Mouse (Mus musculus) myocyte (in vitro differentiated cells): ENCODE measurements at regions not wholly inside any gene's neighbourhood (a gene's known extent, or its start where the extent isn't known, plus 50 kb on each side); places are given as distances from the start of the nearest gene placed in this dataset.

Experiments used
- H3K27me3 ChIP-seq: one replicate; pipeline ENCODE4 v1.6.1; 2011; ENCODE audit not compliant: control insufficient read depth, insufficient read depth, insufficient read length
- H3K36me3 ChIP-seq: one replicate; pipeline ENCODE4 v1.6.1; 2011; ENCODE audit not compliant: control insufficient read depth, insufficient read depth
- H3K4me2 ChIP-seq: one replicate; pipeline ENCODE4 v1.6.1; 2011; ENCODE audit warnings: low read depth, control low read depth
- H3K4me3 ChIP-seq: one replicate; pipeline ENCODE4 v1.5.1; 2011; ENCODE audit warnings: mild to moderate bottlenecking, control low read depth, moderate library complexity
- H3K79me2 ChIP-seq: one replicate; pipeline ENCODE4 v1.6.1; 2011; ENCODE audit not compliant: control insufficient read depth, insufficient read depth
- H3ac ChIP-seq: one replicate; pipeline ENCODE4 v1.6.1; 2011; ENCODE audit not compliant: control insufficient read depth, insufficient read length
- CEBPB ChIP-seq: IDR thresholded peaks from 2 replicates; pipeline ENCODE4 v1.6.1; 2011; ENCODE audit warnings: mild to moderate bottlenecking, moderate library complexity; ENCODE audit not compliant: poor library complexity, insufficient read depth, severe bottlenecking
- E2F4 ChIP-seq: IDR thresholded peaks from one replicate; pipeline ENCODE4 v1.6.1; 2011; ENCODE audit warnings: mild to moderate bottlenecking, control low read depth, moderate library complexity; ENCODE audit not compliant: insufficient read depth
- MAX ChIP-seq: IDR thresholded peaks from one replicate; pipeline ENCODE4 v1.6.1; 2011; ENCODE audit warnings: low read depth, mild to moderate bottlenecking, control low read depth
- MYOD1 ChIP-seq, 3 experiments: IDR thresholded peaks; one replicate each; pipeline ENCODE4 v1.6.1; 2011; ENCODE audit warnings: control low read depth in 2 of 3, low read depth in 2 of 3, mild to moderate bottlenecking in 2 of 3, moderate library complexity in 1 of 3; ENCODE audit not compliant: insufficient read length in 2 of 3, control insufficient read depth in 1 of 3
- MYOG ChIP-seq, 3 experiments: IDR thresholded peaks; one replicate each; pipeline ENCODE4 v1.6.1; 2011; ENCODE audit warnings: control low read depth in 2 of 3, low read depth in 2 of 3, mild to moderate bottlenecking in 2 of 3; ENCODE audit not compliant: insufficient read length in 2 of 3, control insufficient read depth in 1 of 3, insufficient read depth in 1 of 3
- POLR2A ChIP-seq: IDR thresholded peaks from one replicate; pipeline ENCODE4 v1.6.1; 2011; ENCODE audit warnings: low read depth, mild to moderate bottlenecking, control low read depth, moderate library complexity; ENCODE audit not compliant: insufficient read length
- POLR2AphosphoS2 ChIP-seq: IDR thresholded peaks from one replicate; pipeline ENCODE4 v1.6.1; 2011; ENCODE audit warnings: low read depth, control low read depth; ENCODE audit not compliant: insufficient read length
- REST ChIP-seq: IDR thresholded peaks from one replicate; pipeline ENCODE4 v1.6.1; 2011; ENCODE audit warnings: mild to moderate bottlenecking, control low read depth, moderate library complexity; ENCODE audit not compliant: insufficient read depth, insufficient read length
- SRF ChIP-seq: IDR thresholded peaks from one replicate; pipeline ENCODE4 v1.6.1; 2011; ENCODE audit warnings: low read depth; ENCODE audit not compliant: control insufficient read depth, insufficient read length
- TCF12 ChIP-seq: IDR thresholded peaks from one replicate; pipeline ENCODE4 v1.6.1; 2011; ENCODE audit warnings: mild to moderate bottlenecking, control low read depth; ENCODE audit not compliant: poor library complexity, insufficient read depth, severe bottlenecking
- TCF3 ChIP-seq: IDR thresholded peaks from one replicate; pipeline ENCODE4 v1.6.1; 2011; ENCODE audit warnings: low read depth, control low read depth; ENCODE audit not compliant: insufficient read length
- USF1 ChIP-seq: IDR thresholded peaks from one replicate; pipeline ENCODE4 v1.6.1; 2011; ENCODE audit warnings: low read depth, mild to moderate bottlenecking, control low read depth, moderate library complexity

GRCm38 (mm10) chr15:36858711-36859110, 148.9 kb downstream of the Zfp706 start:
- no peak overlapping the region for H3ac ChIP-seq
- no peak overlapping the region for H3K4me2 ChIP-seq
- TF ChIP-seq USF1 = no peak
- TF ChIP-seq TCF3 = no peak
- TF ChIP-seq TCF12 = no peak
- no peaks in the 10 kb centered on the region for H3K36me3 ChIP-seq
- no peaks in the 10 kb centered on the region for H3K27me3 ChIP-seq
- no peaks in the 10 kb centered on the region for H3K79me2 ChIP-seq
- H3K4me3 ChIP-seq = no peak overlapping the region

DNA sequence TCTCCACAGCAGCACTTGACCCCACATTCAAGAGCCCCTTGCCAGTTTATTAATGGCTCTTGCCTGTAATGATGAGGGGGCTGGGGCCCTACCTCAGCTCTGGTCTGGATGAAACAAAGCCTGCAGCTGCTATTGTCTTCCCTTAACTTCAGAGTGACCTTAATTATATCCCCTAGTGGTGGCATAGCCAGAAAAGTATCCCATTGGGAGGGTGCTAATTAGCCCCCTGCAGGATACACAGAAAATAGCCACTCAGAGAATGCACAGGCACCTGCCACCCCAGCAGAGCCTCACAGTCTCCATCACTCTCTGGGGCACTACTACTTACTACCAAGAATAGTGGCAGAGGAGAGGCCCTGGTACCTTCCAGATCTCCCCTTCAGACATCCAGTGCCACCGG, 150.0 kb downstream of the Zfp706 start:
- Histone ChIP-seq H3K4me2 (no peak overlapping the region), H3K79me2 (no peaks in the 10 kb centered on the region), H3K36me3 (no peaks in the 10 kb centered on the region), H3K27me3 (no peaks in the 10 kb centered on the region), H3K4me3 (no peak overlapping the region), H3ac (no peak overlapping the region)
- no peak for TF ChIP-seq MYOG (IDR thresholded peaks at IDR 0.05; ENCODE audit: control insufficient read depth in 1 of 3, insufficient read depth in 1 of 3, insufficient read length in 2 of 3, low read depth in 2 of 3)
- TF ChIP-seq MYOD1 (IDR thresholded peaks at IDR 0.05; ENCODE audit: control insufficient read depth in 1 of 3, insufficient read length in 2 of 3, low read depth in 2 of 3) = peak in 1 of 3 experiments; percentile 8

DNA sequence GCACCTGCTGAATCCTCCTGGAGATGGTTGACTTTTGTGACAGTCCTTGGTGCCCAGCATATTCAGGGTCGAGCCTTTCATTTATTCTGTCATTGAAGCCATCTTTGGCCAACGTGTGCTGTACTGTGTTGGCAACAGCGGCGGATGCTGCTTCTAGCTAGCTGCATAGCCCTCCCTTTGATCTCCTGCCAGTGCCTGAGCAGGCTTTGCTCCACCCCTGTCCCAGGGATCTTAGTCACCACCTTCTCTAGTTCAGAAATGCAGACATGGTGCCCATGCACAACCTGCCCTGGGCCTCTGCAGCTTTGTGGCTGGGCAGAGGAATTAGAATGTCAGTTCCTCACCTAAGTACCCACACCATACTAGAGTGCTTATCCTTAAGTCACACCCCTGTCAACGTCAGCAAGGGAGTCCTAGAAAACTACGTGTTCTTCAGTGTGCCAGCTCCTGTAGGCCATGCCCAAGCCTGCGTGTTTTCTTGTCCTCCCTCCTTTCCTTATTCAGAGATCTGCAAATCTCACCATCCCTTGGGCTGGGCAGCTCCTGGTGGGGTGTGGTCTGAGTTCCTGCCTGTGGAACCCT, 151.9 kb downstream of the Zfp706 start:
- Histone ChIP-seq H3K4me2 (peak overlapping the region; percentile 95), H3K4me3 (no peak overlapping the region), H3K79me2 (no peaks in the 10 kb centered on the region), H3K36me3 (no peaks in the 10 kb centered on the region), H3K27me3 (no peaks in the 10 kb centered on the region), H3ac (no peak overlapping the region)
- TF ChIP-seq E2F4 (no peak), MYOG (IDR thresholded peaks at IDR 0.05; ENCODE audit: control insufficient read depth in 1 of 3, insufficient read depth in 1 of 3, insufficient read length in 2 of 3, low read depth in 2 of 3) (peak in 1 of 3 experiments; percentile 50), TCF3 (no peak), POLR2AphosphoS2 (peak; percentile 42), MYOD1 (IDR thresholded peaks at IDR 0.05; ENCODE audit: control insufficient read depth in 1 of 3, insufficient read length in 2 of 3, low read depth in 2 of 3) (peak in 1 of 3 experiments; percentile 70), TCF12 (no peak), CEBPB (no peak), POLR2A (peak; percentile 46), USF1 (no peak), SRF (no peak), REST (no peak), MAX (no peak)

GRCm38 (mm10) chr15:36854900-36855321, 152.7 kb downstream of the Zfp706 start:
- no peak for TF ChIP-seq REST
- TF ChIP-seq MYOD1 (IDR thresholded peaks at IDR 0.05; ENCODE audit: control insufficient read depth in 1 of 3, insufficient read length in 2 of 3, low read depth in 2 of 3) = peak; percentile 83 to 89 (median 83)
- no peak for TF ChIP-seq TCF3
- no peak for TF ChIP-seq SRF
- no peak for TF ChIP-seq USF1
- no peak for TF ChIP-seq POLR2A
- TF ChIP-seq POLR2AphosphoS2 = no peak
- TF ChIP-seq E2F4 = no peak
- peak; percentile 76 for TF ChIP-seq TCF12
- TF ChIP-seq MAX = peak; percentile 39
- TF ChIP-seq CEBPB = no peak
- peak; percentile 44 to 98 (median 86) for TF ChIP-seq MYOG (IDR thresholded peaks at IDR 0.05; ENCODE audit: control insufficient read depth in 1 of 3, insufficient read depth in 1 of 3, insufficient read length in 2 of 3, low read depth in 2 of 3)
- Histone ChIP-seq H3K27me3 (no peaks in the 10 kb centered on the region), H3K36me3 (no peaks in the 10 kb centered on the region), H3K79me2 (no peaks in the 10 kb centered on the region), H3K4me2 (peak overlapping the region; percentile 95), H3K4me3 (no peak overlapping the region), H3ac (no peak overlapping the region)

DNA sequence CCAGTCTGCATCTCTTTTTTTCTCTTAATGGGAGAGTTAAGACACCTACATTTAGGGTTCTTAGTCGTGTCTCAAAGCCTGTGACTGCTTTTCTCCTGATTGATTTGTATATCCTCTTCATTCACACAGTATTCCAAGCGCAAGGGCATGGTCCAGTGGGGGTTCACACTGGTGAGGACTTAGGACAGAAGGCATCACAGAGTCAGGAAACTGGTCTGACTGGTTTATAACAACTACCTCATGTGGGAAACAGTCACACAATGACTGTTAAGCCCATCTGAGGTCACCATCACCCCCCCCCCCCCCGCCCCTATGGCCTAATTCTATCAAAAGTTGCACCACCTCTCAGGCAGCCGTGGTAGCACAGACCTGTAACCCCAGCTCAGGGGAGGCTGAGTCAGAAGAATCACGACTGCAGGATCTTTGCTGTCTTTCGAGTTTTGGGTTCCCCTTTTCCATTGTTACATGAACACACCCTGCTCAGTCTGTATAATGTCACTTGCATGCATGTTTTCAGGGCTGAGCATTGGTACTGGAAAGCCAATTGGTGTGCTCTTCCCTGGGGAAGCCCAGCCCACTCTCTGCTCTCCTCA, 155.2 kb downstream of the Zfp706 start:
- no peak overlapping the region for H3ac ChIP-seq
- H3K27me3 ChIP-seq = no peaks in the 10 kb centered on the region
- no peak overlapping the region for H3K4me2 ChIP-seq
- no peak overlapping the region for H3K4me3 ChIP-seq
- no peaks in the 10 kb centered on the region for H3K79me2 ChIP-seq
- TF ChIP-seq TCF12 = no peak
- TF ChIP-seq CEBPB = no peak
- H3K36me3 ChIP-seq = no peaks in the 10 kb centered on the region
